Comparison of ENCODE assay signal across 10 mouse cellular contexts in the genomic region with DNA sequence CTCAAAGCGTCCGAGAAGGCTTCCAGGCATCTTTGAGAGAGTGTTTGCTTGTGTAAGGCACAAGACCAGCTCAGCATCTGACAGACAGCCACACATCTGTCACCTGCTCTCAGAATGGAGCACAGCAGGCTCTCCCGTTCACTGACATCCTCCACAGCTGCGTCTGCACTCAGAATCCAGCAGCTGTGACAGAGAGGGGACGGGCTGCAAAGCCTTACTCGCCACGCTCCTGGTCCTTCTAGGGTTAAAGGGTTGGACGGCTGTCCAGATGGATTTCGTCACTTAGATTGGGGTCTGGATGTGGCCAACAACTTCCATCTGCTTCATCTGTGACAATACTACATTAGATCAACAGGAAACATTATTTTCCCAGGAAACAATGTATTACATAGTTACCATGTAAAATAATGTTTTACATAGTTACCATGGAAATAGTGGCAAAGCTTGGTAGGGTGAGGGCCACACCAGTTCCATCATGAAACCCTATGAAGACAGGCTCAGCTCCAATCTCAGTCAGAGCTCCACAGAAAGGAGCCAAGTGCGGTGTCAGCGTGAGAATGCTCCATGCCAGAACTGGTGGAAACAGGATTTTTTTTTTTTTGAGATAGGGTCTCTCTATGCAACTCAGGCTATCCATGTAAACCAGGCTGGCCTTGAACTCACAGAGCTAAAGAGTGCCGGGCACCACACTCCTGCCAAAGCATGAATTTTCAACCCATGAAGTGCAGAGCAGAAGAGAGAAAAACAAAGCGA. TPM values are rescaled to one million over a fixed set of nuclear protein-coding genes. Genes with fewer than 3 reads are reported as not detected.
A peak's percentile ranks its signal among the peaks of the same experiment; 100 is the strongest.
DNase-seq lines count a peak whose midpoint lies in the region; ATAC-seq and TF ChIP-seq lines count a peak whose summit lies in the region.
"Had no signal": no experiment of that assay in that cellular context is flagged by ENCODE, and none has a peak within 500 bp of the region (broad histone marks: within the 10 kb centered on the region; RNA-seq: fewer than 3 reads in every experiment).

No protein-coding gene starts in this region.

- H3K9ac ChIP-seq in heart, adult 2 months (ENCODE audit: low read depth, low read length): peak overlapping the region; percentile 22; the same call in 1 of the 2 replicates
- H3K9ac ChIP-seq in heart, embryonic 12.5 days: no peak overlapping the region
- no peak overlapping the region for H3K9ac ChIP-seq in midbrain, embryonic 11.5 days (ENCODE audit: low read length)
- H3K9ac ChIP-seq in midbrain, embryonic 13.5 days (replicated peaks): no peak overlapping the region

- H3K9me3 ChIP-seq in heart, embryonic 12.5 days (replicated peaks): peaks cover 3% of the 10 kb centered on the region; the same call in 1 of the 2 replicates
- no peaks in the 10 kb centered on the region for H3K9me3 ChIP-seq in midbrain, embryonic 11.5 days (ENCODE audit: control insufficient read depth, low read length)
- no peaks in the 10 kb centered on the region for H3K9me3 ChIP-seq in midbrain, embryonic 13.5 days

- 0 out of 2 replicates have a peak, but pooled peaks have one; percentile 9 for TF ChIP-seq EP300 in heart, adult 2 months (IDR thresholded peaks at IDR 0.05; ENCODE audit: insufficient read depth, low read depth, low read length)

- H3K4me1 ChIP-seq in heart, adult 2 months (ENCODE audit: control insufficient read depth, insufficient read depth, low read length): peaks cover 17% of the 10 kb centered on the region
- H3K4me1 ChIP-seq in heart, embryonic 12.5 days (replicated peaks): peaks cover 29% of the 10 kb centered on the region
- H3K4me1 ChIP-seq in midbrain, embryonic 11.5 days (ENCODE audit: control insufficient read depth, insufficient read depth, low read length): no peaks in the 10 kb centered on the region; the same call in 1 of the 2 replicates
- H3K4me1 ChIP-seq in midbrain, embryonic 13.5 days (replicated peaks): peaks cover 8% of the 10 kb centered on the region; the same call in 1 of the 2 replicates

- no peak for ATAC-seq in heart, embryonic 12.5 days (ENCODE audit: insufficient number of reproducible peaks, low FRiP score)
- ATAC-seq in midbrain, embryonic 11.5 days (ENCODE audit: low FRiP score): no peak
- no peak for ATAC-seq in midbrain, embryonic 13.5 days

- no peaks in the 10 kb centered on the region for H3K79me2 ChIP-seq in heart, adult 2 months (replicated peaks; ENCODE audit: control insufficient read depth, insufficient read depth, low read length)

- intact Hi-C loops in heart, adult 2 months (cut with DNase I): loop anchor here (5.0 kb wide), 2 partner anchors 41 to 56 kb away; a partner anchor contains a TSS

- DNase-seq in heart, adult 2 months: peak; percentile 51 to 57
- DNase-seq in midbrain, embryonic 11.5 days (ENCODE audit: low spot score, missing footprints): peak; percentile 47
- peak; percentile 36 for DNase-seq in lung, postnatal 25 days (ENCODE audit: low spot score)
- DNase-seq in urinary bladder, postnatal 25 days (ENCODE audit: low spot score): no peak
- DNase-seq in adrenal gland, adult 18-20 months (ENCODE audit: low spot score in 2 of 2): no peak
- DNase-seq in layer of hippocampus, adult 9-10 months (ENCODE audit: low spot score): no peak

- no peaks in the 10 kb centered on the region for H3K36me3 ChIP-seq in heart, adult 2 months (ENCODE audit: control insufficient read depth, insufficient read depth, low read length)
- H3K36me3 ChIP-seq in heart, embryonic 12.5 days: no peaks in the 10 kb centered on the region
- H3K36me3 ChIP-seq in midbrain, embryonic 11.5 days (ENCODE audit: control insufficient read depth, insufficient read depth, low read length): no peaks in the 10 kb centered on the region
- no peaks in the 10 kb centered on the region for H3K36me3 ChIP-seq in midbrain, embryonic 13.5 days

- WGBS in heart, adult 2 months: 21% methylated on average over 13 of the region's 13 CpGs
- 33% methylated on average over 13 of the region's 13 CpGs for WGBS in heart, embryonic 12.5 days
- 63% methylated on average over 13 of the region's 13 CpGs for WGBS in midbrain, embryonic 11.5 days
- WGBS in midbrain, embryonic 13.5 days: 55% methylated on average over 13 of the region's 13 CpGs

- H3K27ac ChIP-seq in heart, adult 2 months: peak overlapping the region; percentile 39
- no peak overlapping the region; the same call in 1 of the 2 replicates for H3K27ac ChIP-seq in heart, embryonic 12.5 days (ENCODE audit: poor library complexity, severe bottlenecking)
- no peak overlapping the region for H3K27ac ChIP-seq in midbrain, embryonic 11.5 days (ENCODE audit: low read depth, low read length)
- H3K27ac ChIP-seq in midbrain, embryonic 13.5 days: no peak overlapping the region

- no peaks in the 10 kb centered on the region for H3K27me3 ChIP-seq in heart, adult 2 months (ENCODE audit: control insufficient read depth, insufficient read depth, low read length)
- peaks cover 10% of the 10 kb centered on the region; the same call in 1 of the 2 replicates for H3K27me3 ChIP-seq in heart, embryonic 12.5 days (replicated peaks)
- no peaks in the 10 kb centered on the region for H3K27me3 ChIP-seq in midbrain, embryonic 11.5 days (ENCODE audit: control insufficient read depth, insufficient read depth, low read length)
- H3K27me3 ChIP-seq in midbrain, embryonic 13.5 days: no peaks in the 10 kb centered on the region

- no peak overlapping the region for H3K4me3 ChIP-seq in heart, adult 2 months
- no peak overlapping the region for H3K4me3 ChIP-seq in heart, embryonic 12.5 days
- H3K4me3 ChIP-seq in midbrain, embryonic 11.5 days (ENCODE audit: low read depth, low read length): no peak overlapping the region
- H3K4me3 ChIP-seq in midbrain, embryonic 13.5 days (replicated peaks): no peak overlapping the region
- H3K4me3 ChIP-seq: myocyte had no signal

- no peak for TF ChIP-seq POLR2A in heart, adult 2 months (IDR thresholded peaks at IDR 0.05; ENCODE audit: insufficient read depth, low read depth, low read length)

- TF ChIP-seq CTCF in heart, adult 2 months (IDR thresholded peaks at IDR 0.05): no peak

- no peak overlapping the region for H3K4me2 ChIP-seq in heart, embryonic 12.5 days
- H3K4me2 ChIP-seq in midbrain, embryonic 11.5 days: no peak overlapping the region
- no peak overlapping the region for H3K4me2 ChIP-seq in midbrain, embryonic 13.5 days (replicated peaks)

RNA-seq across cellular contexts. Expression of a gene that starts 28.2 kb away (rescaled TPM):
- 10 to 100 TPM; 42.2 to 46.3 TPM for total RNA-seq in heart, adult 2 months (2021)
- polyA plus RNA-seq in heart, adult 2 months (2012; rRNA removed): 34.1 and 36.9 TPM in 2 replicates
- polyA plus RNA-seq in heart, embryonic 12.5 days (2016; fragmentation: Nextera tagmentation; extraction: Ambion mirVana): 168 and 183 TPM in 2 replicates
- 292 and 306 TPM in 2 replicates for polyA plus RNA-seq in midbrain, embryonic 11.5 days (2014; fragmentation: Nextera tagmentation; extraction: Ambion mirVana)
- 161 and 180 TPM in 2 replicates for polyA plus RNA-seq in midbrain, embryonic 13.5 days (2015; fragmentation: Nextera tagmentation; extraction: Ambion mirVana)
- 100 to 1,000 TPM in 1 of 2 experiments, 10 to 100 TPM in 1; 87.1 to 118 TPM for total RNA-seq in adrenal gland, adult 18-20 months (2021)

RNA-seq across cellular contexts. Expression of a gene that starts 28.6 kb away (rescaled TPM):
- total RNA-seq in heart, adult 2 months (2021): 1,000 to 10,000 TPM; 4,113 to 4,965 TPM
- 4,656 and 4,851 TPM in 2 replicates for polyA plus RNA-seq in heart, adult 2 months (2012; rRNA removed)
- 1,676 and 1,716 TPM in 2 replicates for polyA plus RNA-seq in heart, embryonic 12.5 days (2016; fragmentation: Nextera tagmentation; extraction: Ambion mirVana)
- polyA plus RNA-seq in midbrain, embryonic 11.5 days (2014; fragmentation: Nextera tagmentation; extraction: Ambion mirVana): 937 and 953 TPM in 2 replicates
- 1,057 and 1,066 TPM in 2 replicates for polyA plus RNA-seq in midbrain, embryonic 13.5 days (2015; fragmentation: Nextera tagmentation; extraction: Ambion mirVana)
- 1,000 to 10,000 TPM; 1,414 to 1,997 TPM for total RNA-seq in adrenal gland, adult 18-20 months (2021)

RNA-seq across cellular contexts. Expression of a gene that starts 28.7 kb away (rescaled TPM):
- total RNA-seq in heart, adult 2 months (2021): not detected
- polyA plus RNA-seq in heart, adult 2 months (2012; rRNA removed): not detected in 2 replicates
- 0.72 TPM in 1 of 2 replicates, not detected in the other for polyA plus RNA-seq in heart, embryonic 12.5 days (2016; fragmentation: Nextera tagmentation; extraction: Ambion mirVana)
- 3.4 and 3.5 TPM in 2 replicates for polyA plus RNA-seq in midbrain, embryonic 11.5 days (2014; fragmentation: Nextera tagmentation; extraction: Ambion mirVana)
- polyA plus RNA-seq in midbrain, embryonic 13.5 days (2015; fragmentation: Nextera tagmentation; extraction: Ambion mirVana): 5.2 and 5.3 TPM in 2 replicates
- not detected for total RNA-seq in adrenal gland, adult 18-20 months (2021)
- total RNA-seq: layer of hippocampus, postnatal 25 days had no signal

RNA-seq across cellular contexts. Expression of a gene that starts 39.6 kb away (rescaled TPM):
- total RNA-seq in heart, adult 2 months (2021): 1 to 10 TPM; 3.6 to 3.8 TPM
- polyA plus RNA-seq in heart, adult 2 months (2012; rRNA removed): 4.2 and 4.9 TPM in 2 replicates
- 4.9 and 5.6 TPM in 2 replicates for polyA plus RNA-seq in heart, embryonic 12.5 days (2016; fragmentation: Nextera tagmentation; extraction: Ambion mirVana)
- polyA plus RNA-seq in midbrain, embryonic 11.5 days (2014; fragmentation: Nextera tagmentation; extraction: Ambion mirVana): 4.7 and 4.9 TPM in 2 replicates
- 3.5 and 3.9 TPM in 2 replicates for polyA plus RNA-seq in midbrain, embryonic 13.5 days (2015; fragmentation: Nextera tagmentation; extraction: Ambion mirVana)
- 10 to 100 TPM; 16.1 to 46.0 TPM for total RNA-seq in adrenal gland, adult 18-20 months (2021)
- polyA plus RNA-seq: myocyte had no signal

RNA-seq across cellular contexts. Expression of a gene that starts 49.1 kb away (rescaled TPM):
- total RNA-seq in heart, adult 2 months (2021): 1 to 10 TPM; 3.9 to 5.3 TPM
- 3.0 and 6.0 TPM in 2 replicates for polyA plus RNA-seq in heart, adult 2 months (2012; rRNA removed)
- 3.5 and 6.7 TPM in 2 replicates for polyA plus RNA-seq in heart, embryonic 12.5 days (2016; fragmentation: Nextera tagmentation; extraction: Ambion mirVana)
- polyA plus RNA-seq in midbrain, embryonic 11.5 days (2014; fragmentation: Nextera tagmentation; extraction: Ambion mirVana): 2.9 and 4.4 TPM in 2 replicates
- polyA plus RNA-seq in midbrain, embryonic 13.5 days (2015; fragmentation: Nextera tagmentation; extraction: Ambion mirVana): 6.0 and 8.3 TPM in 2 replicates
- 10 to 100 TPM; 12.3 to 21.3 TPM for total RNA-seq in adrenal gland, adult 18-20 months (2021)

Comparison
In these comparisons a context has a peak if more than half of its experiments do, and no peak if none do; other contexts are left out.
1. DNase-seq: peak in heart, adult 2 months (2 of 2), midbrain, embryonic 11.5 days (single experiment) and lung, postnatal 25 days (single experiment); none in urinary bladder, postnatal 25 days (single experiment), adrenal gland, adult 18-20 months (0 of 2) and layer of hippocampus, adult 9-10 months (single experiment).